Mouse (Mus musculus): ENCODE measurements around the gene Smarcb1.
A peak's percentile ranks its signal among the peaks of the same experiment; 100 is the strongest.

DNA sequence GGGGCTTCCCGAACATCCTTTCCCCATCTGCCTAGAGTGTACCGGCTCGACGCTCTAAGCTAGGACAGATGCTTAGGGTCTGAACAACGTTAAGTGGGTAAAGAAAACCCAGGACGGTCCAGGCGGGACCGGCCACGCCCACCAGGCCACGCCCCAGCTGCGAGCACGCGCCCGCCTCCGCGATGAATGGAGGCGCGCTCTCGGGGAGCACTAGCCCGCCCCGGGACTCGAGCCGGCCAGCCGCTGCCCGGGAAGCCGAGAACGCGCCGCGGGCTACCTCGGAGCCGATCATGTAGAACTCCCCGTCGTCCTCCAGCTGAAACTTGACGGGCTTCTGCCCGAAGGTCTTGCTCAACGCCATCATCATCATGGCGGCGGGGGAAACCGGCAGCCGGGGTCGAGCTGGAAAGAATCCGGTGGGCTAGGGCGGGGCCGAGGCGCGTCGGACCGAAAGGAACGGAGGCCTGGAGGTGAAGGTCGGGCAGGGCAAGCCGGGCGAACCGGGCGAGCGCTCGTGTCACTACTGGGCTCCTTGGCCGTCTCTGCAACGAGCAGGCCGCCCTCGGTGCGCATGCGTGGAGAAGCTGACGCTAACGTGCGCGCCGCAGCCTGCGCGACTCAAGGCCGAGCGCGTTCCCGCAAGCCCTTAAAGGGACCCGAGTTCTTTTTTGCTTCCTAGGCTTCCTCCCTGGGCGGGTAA lies at the start of gene Smarcb1:
- TF ChIP-seq CTCF (IDR thresholded peaks at IDR 0.05; ENCODE audit: extremely low read depth, insufficient read depth, low read length): no peak
- TF ChIP-seq POLR2A (IDR thresholded peaks at IDR 0.05; ENCODE audit: extremely low read depth, insufficient read depth, low read length): peak; percentile 86; the same call in 1 of the 2 replicates

All from cortical plate, adult 2 months (tissue).